Mouse (Mus musculus) cerebellum, adult 2 months (tissue): ENCODE results near the gene Prmt9. TPM values are rescaled to one million over a fixed set of nuclear protein-coding genes. Genes with fewer than 3 reads are reported as not detected.
A peak's percentile ranks its signal among the peaks of the same experiment; 100 is the strongest.

Experiments used
- DNase-seq, 2 experiments: peaks; one replicate each; pipeline ENCODE4 v3.0.0; 2021
- H3K27ac ChIP-seq: fragments of 200-500 bp; 2 replicates; pipeline ENCODE4 v1.5.1; 2012; ENCODE audit warnings: low read length, control low read depth, inconsistent platforms; ENCODE audit not compliant: insufficient read depth
- H3K27me3 ChIP-seq: fragments of 200-500 bp; 2 replicates; pipeline ENCODE4 v1.6.1; 2012; ENCODE audit warnings: inconsistent platforms, mild to moderate bottlenecking, low read length, moderate library complexity; ENCODE audit not compliant: control insufficient read depth, insufficient read depth
- H3K4me1 ChIP-seq: fragments of 200-500 bp; 2 replicates; pipeline ENCODE4 v1.6.1; 2011; ENCODE audit warnings: low read length; ENCODE audit not compliant: control insufficient read depth, insufficient read depth
- H3K4me3 ChIP-seq: fragments of 200-500 bp; replicated peaks from 2 replicates; pipeline ENCODE3; 2011; ENCODE audit warnings: mild to moderate bottlenecking, low read depth, low read length, control low read depth; ENCODE audit not compliant: insufficient read depth
- CTCF ChIP-seq: fragments of 200-500 bp; IDR thresholded peaks from 2 replicates; pipeline ENCODE4 v1.5.1; 2011; ENCODE audit warnings: low read depth, mild to moderate bottlenecking, control low read depth, low read length, moderate library complexity, borderline replicate concordance; ENCODE audit not compliant: insufficient read depth
- POLR2A ChIP-seq: fragments of 200-500 bp; IDR thresholded peaks from 2 replicates; pipeline ENCODE4 v1.6.1; 2011; ENCODE audit warnings: low read length, control low read depth, borderline replicate concordance; ENCODE audit not compliant: insufficient read depth
- WGBS: fragments of 180-500 bp; shearing (Covaris S2); methylation state at CpG from one replicate; pipeline ENCODE4 v1.1.7; 2018; 5-methylcytosine and 5-hydroxymethylcytosine counted together
- polyA plus RNA-seq: library from polyadenylated mRNA; depleted of rRNA; stranded (reverse); fragments of >200 nt; gene quantifications from 2 replicates; pipeline ENCODE4 v1.2.3, GENCODE M21; 2012; rRNA removed

Gene Prmt9
- polyA plus RNA-seq: 22.7 and 23.2 TPM in 2 replicates

DNA sequence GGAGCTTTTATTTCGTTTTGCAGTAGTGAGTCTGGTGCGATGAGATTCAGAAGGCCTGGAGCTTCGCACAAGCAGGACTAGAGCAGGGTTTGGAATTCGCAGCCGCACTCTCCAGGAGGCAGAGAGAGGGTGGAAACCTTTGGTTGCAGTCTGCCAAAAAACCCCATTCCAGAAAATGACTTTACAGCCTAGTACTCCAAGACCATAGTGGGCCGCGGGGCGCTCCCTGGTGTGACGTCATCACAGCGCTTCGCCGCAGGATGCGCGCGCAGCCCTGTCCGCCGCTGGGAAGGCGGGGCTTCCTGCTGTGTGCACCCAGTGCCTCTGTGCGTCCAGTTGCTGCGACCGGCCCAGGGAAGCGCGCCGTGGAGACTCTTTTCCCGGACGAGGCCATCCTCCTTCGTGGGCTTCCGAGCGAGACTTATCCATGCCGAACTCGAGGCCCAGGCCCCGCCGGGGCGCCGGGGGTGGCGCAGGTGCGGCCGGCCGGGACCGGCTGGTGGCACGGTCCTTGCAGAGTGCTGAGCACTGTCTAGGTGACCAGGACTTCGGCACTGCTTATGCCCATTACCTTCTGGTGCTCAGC lies at the start of gene Prmt9:
TSS of gene Prmt9 (plus strand) at position 277 of the 586 bp plus-strand sequence.
- Histone ChIP-seq H3K27me3 (no peaks in the 10 kb centered on the region), H3K4me3 (peak within 1 kb of the TSS; percentile 94), H3K27ac (peak within 1 kb of the TSS; percentile 71), H3K4me1 (no peaks in the 10 kb centered on the region; the same call in 1 of the 2 replicates)
- TF ChIP-seq POLR2A: peak; percentile 90
- TF ChIP-seq CTCF: no peak
- peak; percentile 88 to 93 for DNase-seq
- WGBS: 1% methylated on average over 42 of the region's 42 CpGs

DNA sequence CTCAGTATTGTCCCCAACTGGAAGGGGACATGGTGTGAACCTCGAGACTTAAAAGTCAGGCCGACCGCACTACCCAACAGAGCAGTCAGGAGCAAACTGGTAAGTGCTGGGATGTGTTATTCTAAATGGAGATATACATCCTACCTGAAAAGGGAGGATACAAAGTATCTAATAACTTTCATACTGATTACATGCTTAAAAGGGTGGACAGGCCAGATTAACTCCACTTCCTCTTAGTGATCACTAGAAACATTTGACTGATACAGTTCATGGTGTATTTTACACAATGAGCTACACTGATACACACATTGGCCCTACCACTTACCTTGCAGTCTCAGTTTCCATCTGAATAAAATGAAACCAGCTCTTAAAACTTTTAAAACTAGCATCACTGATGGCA lies 48.9 kb upstream of the Prmt9 start:
- WGBS: 96% methylated on average over 3 of the region's 3 CpGs
- Histone ChIP-seq H3K4me3 (no peak overlapping the region), H3K27me3 (no peaks in the 10 kb centered on the region), H3K4me1 (peaks cover 12% of the 10 kb centered on the region), H3K27ac (no peak overlapping the region)
- no peak for DNase-seq
- TF ChIP-seq CTCF (no peak), POLR2A (no peak)

DNA sequence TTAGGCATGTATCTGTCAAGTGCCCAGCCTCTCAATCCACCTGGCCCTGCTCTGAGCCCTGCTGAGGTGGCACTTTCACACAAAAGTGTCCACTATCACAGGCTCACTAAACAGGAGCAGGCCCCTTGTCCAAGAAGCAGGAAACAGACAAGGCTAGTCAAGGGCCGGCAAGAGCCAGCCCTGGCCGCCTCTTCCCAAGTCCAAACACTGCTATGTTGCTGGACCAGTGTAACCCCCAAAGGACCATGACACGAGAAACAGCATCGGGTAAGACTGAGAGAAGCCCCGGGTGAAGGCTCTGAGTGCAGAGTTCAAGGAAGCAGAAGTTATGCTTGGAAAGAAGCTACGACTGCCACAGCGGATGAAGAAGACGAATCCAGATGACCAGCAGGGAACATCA lies 48.1 kb upstream of the Prmt9 start:
- peaks cover 7% of the 10 kb centered on the region for H3K4me1 ChIP-seq
- no peaks in the 10 kb centered on the region for H3K27me3 ChIP-seq
- no peak for TF ChIP-seq CTCF
- no peak for TF ChIP-seq POLR2A
- no peak overlapping the region for H3K4me3 ChIP-seq
- no peak overlapping the region for H3K27ac ChIP-seq
- 81% methylated on average over 8 of the region's 8 CpGs for WGBS
- no peak for DNase-seq

GRCm38 (mm10) chr8:77502547-77502946 lies 46.6 kb upstream of the Prmt9 start:
- Histone ChIP-seq H3K4me3 (no peak overlapping the region), H3K27me3 (no peaks in the 10 kb centered on the region), H3K4me1 (peaks cover 10% of the 10 kb centered on the region), H3K27ac (no peak overlapping the region)
- WGBS: 93% methylated on average over 6 of the region's 6 CpGs
- DNase-seq: no peak
- TF ChIP-seq CTCF (no peak), POLR2A (no peak)

GRCm38 (mm10) chr8:77506539-77506938 lies 42.7 kb upstream of the Prmt9 start:
- H3K4me1 ChIP-seq: peaks cover 8% of the 10 kb centered on the region
- H3K27ac ChIP-seq: no peak overlapping the region
- 90% methylated on average over 7 of the region's 7 CpGs for WGBS
- no peak overlapping the region for H3K4me3 ChIP-seq
- H3K27me3 ChIP-seq: no peaks in the 10 kb centered on the region
- DNase-seq: no peak
- TF ChIP-seq POLR2A: no peak
- TF ChIP-seq CTCF: no peak

GRCm38 (mm10) chr8:77507510-77508035 lies 41.6 kb upstream of the Prmt9 start:
- H3K4me3 ChIP-seq: no peak overlapping the region
- DNase-seq: peak in 1 of 2 experiments; percentile 39
- H3K27ac ChIP-seq: 0 out of 2 replicates have a peak overlapping the region, but pooled peaks have one; percentile 6
- no peaks in the 10 kb centered on the region for H3K27me3 ChIP-seq
- TF ChIP-seq POLR2A (no peak), CTCF (no peak)
- peaks cover 7% of the 10 kb centered on the region for H3K4me1 ChIP-seq
- WGBS: 66% methylated on average over 10 of the region's 10 CpGs

DNA sequence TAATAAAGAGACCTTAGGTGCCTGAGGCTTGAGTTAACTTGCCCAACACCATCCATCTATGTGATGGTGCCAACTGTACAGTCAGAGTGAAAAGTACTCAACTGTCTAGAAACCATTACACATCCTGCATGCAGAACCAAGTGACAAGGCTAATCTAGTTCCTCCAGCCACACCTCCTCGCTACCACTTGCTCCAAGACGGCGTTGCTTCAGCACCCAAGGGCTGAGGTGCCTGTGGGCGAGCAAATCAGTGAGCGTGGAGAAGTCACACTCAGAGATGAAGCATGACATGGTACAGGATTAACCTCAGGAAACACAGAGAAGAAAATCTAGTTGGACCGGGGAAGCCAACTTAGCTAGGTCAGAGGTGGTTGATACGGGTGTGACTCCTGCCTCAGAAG lies 40.2 kb upstream of the Prmt9 start:
- H3K27me3 ChIP-seq: no peaks in the 10 kb centered on the region
- 95% methylated on average over 7 of the region's 7 CpGs for WGBS
- H3K27ac ChIP-seq: no peak overlapping the region
- no peak overlapping the region for H3K4me3 ChIP-seq
- TF ChIP-seq CTCF (no peak), POLR2A (no peak)
- DNase-seq: no peak
- peaks cover 10% of the 10 kb centered on the region; the same call in 1 of the 2 replicates for H3K4me1 ChIP-seq

DNA sequence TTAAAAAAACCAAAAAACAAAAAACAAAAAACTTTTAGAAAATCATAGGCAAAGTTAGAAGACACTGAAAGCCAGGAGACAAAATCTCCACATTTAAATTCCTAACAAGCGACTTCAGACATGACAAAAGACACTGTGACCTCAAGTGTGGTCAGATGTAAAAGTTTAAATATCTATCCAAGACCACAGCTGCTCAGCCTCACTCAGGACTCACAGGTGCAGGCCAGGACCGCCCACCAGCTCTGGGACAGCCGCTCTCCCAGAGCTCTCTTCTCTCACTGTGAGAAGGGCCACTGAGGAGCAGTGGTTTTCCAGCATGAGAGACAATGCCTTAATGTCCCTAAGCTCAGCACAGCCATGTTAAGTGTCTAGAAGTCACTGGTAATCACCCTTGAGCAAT lies 38.8 kb upstream of the Prmt9 start:
- Histone ChIP-seq H3K4me3 (no peak overlapping the region), H3K4me1 (peaks cover 6% of the 10 kb centered on the region; the same call in 1 of the 2 replicates), H3K27me3 (no peaks in the 10 kb centered on the region), H3K27ac (no peak overlapping the region)
- TF ChIP-seq CTCF (no peak), POLR2A (no peak)
- whole genome bisulfite sequencing: 84% methylated on average over 3 of the region's 3 CpGs
- DNase-seq: no peak
